Mouse (Mus musculus): ENCODE measurements around the gene Myo1b. TPM values are rescaled to one million over a fixed set of nuclear protein-coding genes. Genes with fewer than 3 reads are reported as not detected.
"Not testable (repeated sequence)": the region's sequence is repeated elsewhere in the genome, so short reads cannot be mapped to it uniquely, and the experiment has no call there.

Myo1b gene
- polyA plus RNA-seq, 1 experiment from 2014 or later, result 112 TPM

DNA sequence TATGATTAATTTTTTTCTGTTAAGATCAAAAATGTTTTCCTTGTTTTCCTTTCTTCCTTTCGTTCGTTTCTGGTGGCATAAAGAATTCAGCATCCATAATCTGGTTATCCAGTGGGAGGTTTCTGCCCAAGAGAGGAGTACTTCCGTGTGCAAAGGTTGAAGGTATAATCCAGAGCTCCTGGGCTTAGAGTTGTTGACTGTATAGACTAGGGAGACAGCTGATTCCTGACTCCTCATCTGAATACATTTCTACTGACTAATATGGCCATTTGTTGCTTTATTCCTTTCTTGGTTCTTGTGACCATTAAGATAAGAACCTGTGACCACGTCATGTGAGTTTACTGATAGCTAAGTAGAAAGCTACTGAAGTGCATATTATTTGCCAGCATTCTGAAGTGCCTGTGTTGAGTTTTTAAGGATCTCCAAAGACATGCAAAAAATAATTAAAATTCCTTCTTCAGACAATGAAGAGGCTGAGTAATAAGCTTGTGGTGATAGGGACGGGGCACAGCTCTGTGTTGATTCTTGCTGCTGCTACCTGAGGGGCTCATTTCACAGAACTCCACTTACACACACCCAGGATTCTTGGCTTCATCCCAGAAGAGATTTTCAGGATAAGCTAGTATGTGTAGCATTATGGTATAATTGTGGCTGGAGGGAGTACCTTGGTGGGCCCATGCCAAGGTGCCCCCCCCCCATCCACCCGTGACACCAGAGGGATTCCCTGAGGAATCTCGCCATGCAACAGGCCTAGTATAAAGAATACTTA, 43.2 kb downstream of the Myo1b start:
- no peak overlapping the region for H3K4me2 ChIP-seq (ENCODE audit: low read depth)
- DNase-seq (ENCODE audit: low spot score), result no peak
- ATAC-seq (ENCODE audit: insufficient read depth, low FRiP score, low TSS enrichment), result no peak
- H3K4me3 ChIP-seq (ENCODE audit: low read depth, low read length), result no peak overlapping the region
- WGBS, result 91% methylated on average over 7 of the region's 7 CpGs
- no peaks in the 10 kb centered on the region for H3K36me3 ChIP-seq (ENCODE audit: control insufficient read depth, insufficient read depth, low read length)
- no peaks in the 10 kb centered on the region for H3K27me3 ChIP-seq (ENCODE audit: control insufficient read depth, insufficient read depth, low read length)
- H3K9ac ChIP-seq (ENCODE audit: low read length), result no peak overlapping the region
- H3K27ac ChIP-seq (ENCODE audit: low read depth, low read length), result no peak overlapping the region
- H3K4me1 ChIP-seq (ENCODE audit: control insufficient read depth, insufficient read depth, low read length), result no peaks in the 10 kb centered on the region
- H3K9me3 ChIP-seq (ENCODE audit: control insufficient read depth, low read length), result no peaks in the 10 kb centered on the region

DNA sequence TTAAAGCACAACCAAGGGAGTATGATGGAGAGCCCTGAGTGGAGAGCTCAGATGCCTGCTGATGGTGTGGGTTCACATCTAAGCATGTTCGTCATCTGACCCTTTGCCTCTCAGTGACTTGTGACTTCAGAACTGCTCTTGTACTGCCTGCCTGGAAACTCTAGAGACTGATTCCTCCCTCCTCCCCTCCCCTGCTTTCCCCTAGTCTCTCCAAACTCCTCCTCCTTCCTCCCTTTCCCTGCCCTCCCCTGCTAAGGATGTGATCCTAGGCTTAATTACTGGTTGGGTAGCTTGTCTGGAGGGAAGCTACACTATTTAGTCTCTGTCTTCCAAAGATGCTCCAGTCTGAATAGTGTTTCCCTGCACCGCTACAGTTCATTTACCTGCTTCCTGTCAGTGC, 44.6 kb downstream of the Myo1b start:
- H3K4me1 ChIP-seq (ENCODE audit: control insufficient read depth, insufficient read depth, low read length); H3K27me3 ChIP-seq (ENCODE audit: control insufficient read depth, insufficient read depth, low read length); H3K27ac ChIP-seq (ENCODE audit: low read depth, low read length); H3K4me3 ChIP-seq (ENCODE audit: low read depth, low read length); H3K4me2 ChIP-seq (ENCODE audit: low read depth); DNase-seq (ENCODE audit: low spot score); ATAC-seq (ENCODE audit: insufficient read depth, low FRiP score, low TSS enrichment); H3K9me3 ChIP-seq (ENCODE audit: control insufficient read depth, low read length); H3K36me3 ChIP-seq (ENCODE audit: control insufficient read depth, insufficient read depth, low read length); H3K9ac ChIP-seq (ENCODE audit: low read length): not testable (repeated sequence)
- 86% methylated on average over 1 of the region's 2 CpGs for WGBS

DNA sequence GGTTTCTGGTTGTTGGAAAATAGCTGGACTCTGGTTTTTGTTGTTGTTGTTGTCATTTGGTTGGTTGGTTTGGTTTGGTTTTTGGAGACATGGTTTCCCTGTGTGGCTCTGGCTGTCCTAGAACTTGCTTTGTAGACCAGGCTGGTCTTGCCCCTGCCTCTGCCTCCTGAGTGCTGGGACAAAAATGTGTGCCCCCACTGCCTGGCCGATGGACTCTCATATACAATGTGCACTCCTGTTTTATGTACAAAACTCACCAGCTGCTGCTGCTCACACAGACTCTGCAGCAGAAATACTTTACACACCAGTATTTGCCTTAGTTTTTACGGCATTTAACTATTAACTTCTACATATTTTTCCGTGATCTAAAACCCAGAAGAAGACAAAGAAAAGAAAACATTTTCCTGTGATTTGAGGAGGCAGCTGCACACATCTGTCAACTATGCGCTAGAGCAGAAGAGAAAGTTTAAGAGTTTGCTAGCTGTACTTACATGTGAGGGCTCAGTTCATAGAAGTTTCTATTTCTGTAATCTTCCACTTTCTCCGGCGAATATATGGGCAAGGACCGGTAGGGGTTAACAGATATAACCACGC, 52.9 kb downstream of the Myo1b start:
- Histone ChIP-seq H3K9me3 (ENCODE audit: control insufficient read depth, low read length) (no peaks in the 10 kb centered on the region), H3K4me3 (ENCODE audit: low read depth, low read length) (no peak overlapping the region), H3K36me3 (ENCODE audit: control insufficient read depth, insufficient read depth, low read length) (no peaks in the 10 kb centered on the region), H3K9ac (ENCODE audit: low read length) (no peak overlapping the region), H3K27me3 (ENCODE audit: control insufficient read depth, insufficient read depth, low read length) (no peaks in the 10 kb centered on the region), H3K4me2 (ENCODE audit: low read depth) (no peak overlapping the region), H3K4me1 (ENCODE audit: control insufficient read depth, insufficient read depth, low read length) (no peaks in the 10 kb centered on the region), H3K27ac (ENCODE audit: low read depth, low read length) (no peak overlapping the region)
- ATAC-seq (ENCODE audit: insufficient read depth, low FRiP score, low TSS enrichment), result no peak
- no peak for DNase-seq (ENCODE audit: low spot score)
- 93% methylated on average over 8 of the region's 8 CpGs for WGBS

DNA sequence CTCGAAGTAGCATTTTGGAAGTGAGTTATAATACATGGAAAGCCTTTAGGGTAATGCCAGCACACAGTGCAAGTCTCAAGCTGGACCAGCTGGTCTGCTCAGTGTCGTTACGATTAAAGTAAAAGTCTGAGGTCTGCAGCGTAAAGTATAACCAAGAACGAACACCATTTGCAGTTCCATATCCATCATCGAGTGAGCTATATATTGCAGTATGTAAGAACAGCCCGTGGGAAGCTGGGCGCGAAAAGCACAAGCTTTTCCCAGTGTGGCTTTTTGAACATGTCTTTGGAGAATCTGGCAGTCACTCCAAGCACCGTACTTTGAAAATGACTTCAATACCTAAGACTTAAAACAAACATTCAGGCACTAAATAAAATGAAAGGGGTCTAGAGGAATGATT, 55.0 kb downstream of the Myo1b start:
- H3K36me3 ChIP-seq (ENCODE audit: control insufficient read depth, insufficient read depth, low read length), result no peaks in the 10 kb centered on the region
- no peak overlapping the region for H3K27ac ChIP-seq (ENCODE audit: low read depth, low read length)
- no peaks in the 10 kb centered on the region for H3K9me3 ChIP-seq (ENCODE audit: control insufficient read depth, low read length)
- no peaks in the 10 kb centered on the region for H3K4me1 ChIP-seq (ENCODE audit: control insufficient read depth, insufficient read depth, low read length)
- WGBS, result 95% methylated on average over 10 of the region's 10 CpGs
- DNase-seq (ENCODE audit: low spot score) (no peak), ATAC-seq (ENCODE audit: insufficient read depth, low FRiP score, low TSS enrichment) (no peak)
- H3K4me2 ChIP-seq (ENCODE audit: low read depth), result no peak overlapping the region
- no peak overlapping the region for H3K4me3 ChIP-seq (ENCODE audit: low read depth, low read length)
- no peaks in the 10 kb centered on the region for H3K27me3 ChIP-seq (ENCODE audit: control insufficient read depth, insufficient read depth, low read length)
- no peak overlapping the region for H3K9ac ChIP-seq (ENCODE audit: low read length)

DNA sequence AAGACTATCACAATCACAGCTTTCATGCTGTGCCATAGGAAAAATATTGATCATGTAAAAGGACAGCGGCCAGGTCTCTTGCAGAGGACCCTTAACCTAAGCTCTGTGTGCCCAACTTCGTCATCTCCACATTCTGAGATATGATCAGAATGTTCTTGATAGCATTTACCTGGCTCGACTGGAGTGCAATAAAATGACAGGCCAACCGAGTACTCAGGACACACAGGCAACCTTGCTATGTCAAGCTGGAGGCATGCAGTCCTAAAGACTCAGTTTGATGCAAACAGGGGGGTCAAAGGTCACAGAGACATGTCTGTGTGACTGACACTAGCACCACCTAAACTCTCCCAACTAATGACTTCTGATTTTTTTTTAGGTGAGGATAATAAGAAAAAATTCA, 58.9 kb downstream of the Myo1b start:
- H3K4me2 ChIP-seq (ENCODE audit: low read depth), result no peak overlapping the region
- H3K9me3 ChIP-seq (ENCODE audit: control insufficient read depth, low read length), result no peaks in the 10 kb centered on the region
- no peaks in the 10 kb centered on the region for H3K27me3 ChIP-seq (ENCODE audit: control insufficient read depth, insufficient read depth, low read length)
- H3K4me3 ChIP-seq (ENCODE audit: low read depth, low read length), result no peak overlapping the region
- DNase-seq (ENCODE audit: low spot score) (no peak), ATAC-seq (ENCODE audit: insufficient read depth, low FRiP score, low TSS enrichment) (no peak)
- 89% methylated on average over 4 of the region's 4 CpGs for WGBS
- H3K9ac ChIP-seq (ENCODE audit: low read length), result no peak overlapping the region
- H3K4me1 ChIP-seq (ENCODE audit: control insufficient read depth, insufficient read depth, low read length), result no peaks in the 10 kb centered on the region
- H3K36me3 ChIP-seq (ENCODE audit: control insufficient read depth, insufficient read depth, low read length), result no peaks in the 10 kb centered on the region
- H3K27ac ChIP-seq (ENCODE audit: low read depth, low read length), result no peak overlapping the region

DNA sequence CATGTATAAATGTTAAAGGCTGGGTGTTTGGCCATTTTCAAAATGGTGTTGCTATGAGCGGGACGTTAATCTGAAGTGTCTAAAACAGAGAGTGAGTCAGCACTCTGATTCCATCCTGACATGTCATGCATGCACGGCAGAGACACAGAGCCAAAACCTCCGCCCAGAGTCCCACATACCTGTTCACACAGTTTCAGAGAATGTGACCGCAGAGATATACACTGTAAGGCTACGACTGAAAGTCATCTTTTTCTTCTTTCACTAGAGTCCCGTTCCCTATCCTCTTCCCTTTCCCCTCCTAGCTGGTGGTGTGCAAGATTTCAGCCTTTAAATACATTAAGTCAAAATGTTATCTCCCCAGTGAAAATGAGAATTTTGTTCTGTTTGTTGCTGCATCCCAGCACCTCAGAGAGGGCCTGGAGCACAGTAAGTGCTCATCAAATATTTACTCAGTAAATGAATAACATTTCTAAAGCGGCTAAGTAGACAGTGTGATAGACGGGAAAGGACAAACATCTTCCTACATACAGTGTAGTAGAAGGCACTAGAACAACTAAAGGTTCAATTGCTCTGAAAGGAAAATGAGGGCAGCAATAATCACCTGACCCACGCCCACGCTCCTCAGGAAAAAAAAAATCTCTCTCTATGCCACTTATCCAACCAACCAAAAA, 59.5 kb downstream of the Myo1b start:
- H3K27me3 ChIP-seq (ENCODE audit: control insufficient read depth, insufficient read depth, low read length), result no peaks in the 10 kb centered on the region
- H3K9ac ChIP-seq (ENCODE audit: low read length), result no peak overlapping the region
- H3K36me3 ChIP-seq (ENCODE audit: control insufficient read depth, insufficient read depth, low read length), result no peaks in the 10 kb centered on the region
- H3K4me1 ChIP-seq (ENCODE audit: control insufficient read depth, insufficient read depth, low read length), result no peaks in the 10 kb centered on the region
- no peak overlapping the region for H3K4me3 ChIP-seq (ENCODE audit: low read depth, low read length)
- DNase-seq (ENCODE audit: low spot score) (no peak), ATAC-seq (ENCODE audit: insufficient read depth, low FRiP score, low TSS enrichment) (no peak)
- 88% methylated on average over 11 of the region's 11 CpGs for WGBS
- no peak overlapping the region for H3K27ac ChIP-seq (ENCODE audit: low read depth, low read length)
- no peak overlapping the region for H3K4me2 ChIP-seq (ENCODE audit: low read depth)
- H3K9me3 ChIP-seq (ENCODE audit: control insufficient read depth, low read length), result no peaks in the 10 kb centered on the region

DNA sequence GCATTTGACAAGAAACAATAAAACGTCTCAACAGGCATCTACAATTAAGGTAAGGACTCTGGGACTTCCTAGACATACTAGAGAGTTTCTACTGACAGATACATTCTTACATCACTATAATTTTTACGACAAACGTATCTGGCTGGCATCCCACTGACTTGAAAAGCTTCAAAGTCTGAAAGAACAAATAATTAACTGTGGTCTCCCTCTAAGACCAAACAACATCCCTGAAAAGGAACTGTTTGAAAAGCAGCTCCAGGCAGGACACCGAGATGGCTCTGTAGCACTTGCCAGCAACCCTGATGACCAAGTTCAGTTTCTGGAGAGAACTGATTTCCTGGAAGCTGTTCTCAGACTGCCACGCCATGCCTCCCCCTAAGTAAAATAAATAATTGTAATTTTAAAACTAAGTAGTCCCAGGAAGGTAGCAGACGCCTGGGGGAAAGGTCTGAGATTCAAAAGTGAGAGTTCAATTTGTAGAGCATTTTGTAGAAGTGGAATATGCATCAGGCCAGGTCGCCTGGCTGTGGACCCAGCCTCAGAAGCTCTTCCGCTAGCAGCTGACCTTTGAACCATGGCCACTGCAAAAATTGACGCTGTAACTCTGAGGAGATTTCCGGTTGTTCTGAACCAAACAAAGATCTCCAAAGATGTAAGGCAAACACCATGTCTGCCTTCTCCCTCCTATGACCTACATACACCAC, 60.2 kb downstream of the Myo1b start:
- no peak for DNase-seq (ENCODE audit: low spot score)
- no peak overlapping the region for H3K4me3 ChIP-seq (ENCODE audit: low read depth, low read length)
- H3K36me3 ChIP-seq (ENCODE audit: control insufficient read depth, insufficient read depth, low read length), result no peaks in the 10 kb centered on the region
- H3K27ac ChIP-seq (ENCODE audit: low read depth, low read length), result no peak overlapping the region
- no peaks in the 10 kb centered on the region for H3K4me1 ChIP-seq (ENCODE audit: control insufficient read depth, insufficient read depth, low read length)
- no peaks in the 10 kb centered on the region for H3K27me3 ChIP-seq (ENCODE audit: control insufficient read depth, insufficient read depth, low read length)
- no peak overlapping the region for H3K4me2 ChIP-seq (ENCODE audit: low read depth)
- no peak for ATAC-seq (ENCODE audit: insufficient read depth, low FRiP score, low TSS enrichment)
- no peak overlapping the region for H3K9ac ChIP-seq (ENCODE audit: low read length)
- H3K9me3 ChIP-seq (ENCODE audit: control insufficient read depth, low read length), result no peaks in the 10 kb centered on the region
- 73% methylated on average over 10 of the region's 10 CpGs for WGBS

DNA sequence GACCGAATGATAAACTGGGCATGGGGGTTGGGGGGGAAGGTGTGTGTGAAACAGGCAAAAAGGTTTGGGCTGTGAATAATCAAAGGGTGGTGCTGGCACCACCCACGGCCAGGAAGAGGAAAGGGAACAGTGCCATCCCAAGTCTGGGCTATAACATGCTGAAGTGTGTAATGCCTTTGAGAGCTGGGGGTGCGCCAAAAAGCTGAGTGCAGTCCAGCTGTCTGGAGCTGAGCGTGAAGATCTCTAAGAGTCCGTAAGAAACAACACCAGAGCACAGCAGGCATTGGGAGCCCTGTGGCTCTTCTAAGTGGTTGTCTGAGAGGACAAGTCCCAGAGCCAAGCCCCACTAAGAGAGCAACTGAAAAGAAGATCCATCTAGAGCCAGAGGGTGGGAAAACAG, 63.6 kb downstream of the Myo1b start:
- no peak overlapping the region for H3K27ac ChIP-seq (ENCODE audit: low read depth, low read length)
- H3K4me3 ChIP-seq (ENCODE audit: low read depth, low read length), result no peak overlapping the region
- ATAC-seq (ENCODE audit: insufficient read depth, low FRiP score, low TSS enrichment), result no peak
- no peak for DNase-seq (ENCODE audit: low spot score)
- H3K9me3 ChIP-seq (ENCODE audit: control insufficient read depth, low read length), result no peaks in the 10 kb centered on the region
- no peaks in the 10 kb centered on the region for H3K4me1 ChIP-seq (ENCODE audit: control insufficient read depth, insufficient read depth, low read length)
- no peaks in the 10 kb centered on the region for H3K36me3 ChIP-seq (ENCODE audit: control insufficient read depth, insufficient read depth, low read length)
- H3K27me3 ChIP-seq (ENCODE audit: control insufficient read depth, insufficient read depth, low read length), result no peaks in the 10 kb centered on the region
- no peak overlapping the region for H3K4me2 ChIP-seq (ENCODE audit: low read depth)
- 82% methylated on average over 5 of the region's 5 CpGs for WGBS
- H3K9ac ChIP-seq (ENCODE audit: low read length), result no peak overlapping the region
